Mouse (Mus musculus) olfactory bulb, adult 2 months (tissue): Measurements from ENCODE around the gene BC029722.

ENCODE experiments used
- CTCF ChIP-seq: fragments of 200-500 bp; IDR thresholded peaks from 2 replicates; pipeline ENCODE4 v1.5.1; 2012; ENCODE audit warnings: low read depth, mild to moderate bottlenecking, low read length, moderate library complexity; ENCODE audit not compliant: insufficient read depth
- POLR2A ChIP-seq: fragments of 200-500 bp; IDR thresholded peaks from 2 replicates; pipeline ENCODE4 v1.6.1; 2012; ENCODE audit warnings: mild to moderate bottlenecking, low read depth, low read length, moderate library complexity; ENCODE audit not compliant: insufficient read depth

DNA sequence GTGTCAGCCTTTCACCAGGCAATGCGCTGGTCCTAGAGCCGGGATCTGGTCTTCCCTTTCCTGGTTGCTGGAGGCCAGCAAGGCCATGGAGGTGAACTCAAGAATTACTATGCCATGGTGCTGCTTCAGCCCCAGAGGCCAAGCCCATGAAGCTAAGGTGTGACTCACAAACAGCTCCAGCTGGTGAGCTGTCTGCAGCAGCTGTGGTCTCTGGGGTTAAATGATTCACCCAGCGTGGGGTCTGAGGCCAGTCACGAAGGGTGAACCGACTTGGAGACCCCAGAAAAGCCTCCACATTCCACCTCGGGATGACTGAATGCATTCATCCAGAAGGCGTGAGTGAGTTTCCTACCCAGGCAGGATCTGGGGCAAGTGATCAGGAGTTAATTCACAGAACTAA lies 30.9 kb upstream of the BC029722 start:
- TF ChIP-seq POLR2A, result no peak
- no peak for TF ChIP-seq CTCF
